8 mouse cellular contexts compared by ENCODE assay signal in the genomic region with DNA sequence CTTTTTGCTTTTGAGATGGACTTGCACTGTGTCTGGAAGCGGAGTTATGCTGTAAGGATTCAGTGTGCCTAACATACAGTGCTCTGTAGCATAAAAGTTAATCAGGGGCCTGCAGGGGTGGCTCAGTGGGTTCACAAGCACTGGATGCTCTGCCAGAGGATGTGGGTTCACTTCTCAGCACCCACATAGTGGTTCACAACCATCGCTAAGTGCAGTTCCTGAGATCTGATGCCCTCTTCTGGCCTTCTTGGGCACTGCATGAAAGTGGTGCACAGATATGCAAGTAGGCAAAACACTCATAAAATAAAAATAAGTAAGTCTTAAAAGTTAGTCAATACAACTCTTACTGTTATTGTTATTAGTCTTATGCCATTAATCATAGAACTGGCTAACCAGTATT. TPM values are rescaled to one million over a fixed set of nuclear protein-coding genes. Genes with fewer than 3 reads are reported as not detected.
DNase-seq lines count a peak whose midpoint lies in the region; ATAC-seq and TF ChIP-seq lines count a peak whose summit lies in the region.

No protein-coding gene starts in this region.

- no peak overlapping the region for H3K4me3 ChIP-seq in lung, adult 2 months (replicated peaks; ENCODE audit: extremely low read depth, low read depth, low read length)
- no peak overlapping the region for H3K4me3 ChIP-seq in bone marrow, adult 2 months (replicated peaks; ENCODE audit: control insufficient read depth, low read depth, low read length)
- H3K4me3 ChIP-seq in liver, embryonic 13.5 days (replicated peaks): no peak overlapping the region
- H3K4me3 ChIP-seq in stomach, postnatal 0 days (ENCODE audit: low read depth, low read length): no peak overlapping the region

- H3K4me2 ChIP-seq in liver, embryonic 13.5 days: no peak overlapping the region
- no peak overlapping the region for H3K4me2 ChIP-seq in stomach, postnatal 0 days (replicated peaks; ENCODE audit: low read depth)

- no peak for TF ChIP-seq EP300 in stomach, postnatal 0 days (optimal IDR thresholded peaks at IDR 0.05)

- H3K36me3 ChIP-seq in liver, embryonic 13.5 days: peaks cover 66% of the 10 kb centered on the region
- peaks cover 20% of the 10 kb centered on the region for H3K36me3 ChIP-seq in stomach, postnatal 0 days (ENCODE audit: control insufficient read depth, insufficient read depth, low read length)

- no peak for ATAC-seq in liver, embryonic 13.5 days (ENCODE audit: low read depth)
- no peak for ATAC-seq in stomach, postnatal 0 days (ENCODE audit: low FRiP score, low TSS enrichment)

- peak; percentile 27 to 57 for DNase-seq in cerebellum, postnatal 14 days
- no peak for DNase-seq in cerebellum, adult 11-12 months
- no peak for DNase-seq in lung, adult 2 months
- no peak for DNase-seq in lung, postnatal 25 days (ENCODE audit: low spot score)
- peak; percentile 31 for DNase-seq in liver, embryonic 13.5 days
- peak; percentile 34 for DNase-seq in stomach, postnatal 0 days (ENCODE audit: low spot score)
- DNase-seq in layer of hippocampus, adult 9-10 months (ENCODE audit: low spot score): no peak

- no peaks in the 10 kb centered on the region for H3K4me1 ChIP-seq in lung, adult 2 months (ENCODE audit: control insufficient read depth, insufficient read depth, low read length)
- H3K4me1 ChIP-seq in bone marrow, adult 2 months (ENCODE audit: control insufficient read depth, insufficient read depth, low read length): no peaks in the 10 kb centered on the region
- H3K4me1 ChIP-seq in liver, embryonic 13.5 days (replicated peaks): no peaks in the 10 kb centered on the region
- no peaks in the 10 kb centered on the region for H3K4me1 ChIP-seq in stomach, postnatal 0 days (replicated peaks; ENCODE audit: control insufficient read depth, insufficient read depth)

- peak; percentile 33; the same call in 1 of the 2 replicates for TF ChIP-seq CTCF in lung, adult 2 months (IDR thresholded peaks at IDR 0.05; ENCODE audit: insufficient read depth, low read length)
- peak; percentile 57 for TF ChIP-seq CTCF in bone marrow, adult 2 months (IDR thresholded peaks at IDR 0.05; ENCODE audit: control insufficient read depth, insufficient read depth, low read length)
- peak; percentile 66 for TF ChIP-seq CTCF in stomach, postnatal 0 days (IDR thresholded peaks at IDR 0.05; ENCODE audit: low read depth)

- 77% methylated on average over 2 of the region's 2 CpGs for WGBS in lung, adult 2 months
- 65% methylated on average over 2 of the region's 2 CpGs for WGBS in bone marrow, adult 2 months
- WGBS in liver, embryonic 13.5 days (ENCODE audit: insufficient replicate concordance): 71% methylated on average over 2 of the region's 2 CpGs
- WGBS in stomach, postnatal 0 days: 78% methylated on average over 2 of the region's 2 CpGs

- H3K27ac ChIP-seq in bone marrow, adult 2 months (ENCODE audit: control insufficient read depth, insufficient read depth, low read depth, low read length, poor library complexity): no peak overlapping the region
- H3K27ac ChIP-seq in liver, embryonic 13.5 days: no peak overlapping the region
- no peak overlapping the region for H3K27ac ChIP-seq in stomach, postnatal 0 days (replicated peaks)

- H3K27me3 ChIP-seq in liver, embryonic 13.5 days: no peaks in the 10 kb centered on the region
- no peaks in the 10 kb centered on the region for H3K27me3 ChIP-seq in stomach, postnatal 0 days (ENCODE audit: control insufficient read depth, insufficient read depth, low read length)

- H3K9me3 ChIP-seq in liver, embryonic 13.5 days (replicated peaks): no peaks in the 10 kb centered on the region
- H3K9me3 ChIP-seq in stomach, postnatal 0 days (ENCODE audit: control insufficient read depth, low read length): no peaks in the 10 kb centered on the region

- H3K9ac ChIP-seq in liver, embryonic 13.5 days: no peak overlapping the region
- no peak overlapping the region for H3K9ac ChIP-seq in stomach, postnatal 0 days (ENCODE audit: low read length)

- TF ChIP-seq POLR2A in lung, adult 2 months (IDR thresholded peaks at IDR 0.05; ENCODE audit: borderline replicate concordance, extremely low read depth, low read depth, low read length): no peak
- TF ChIP-seq POLR2A in bone marrow, adult 2 months (IDR thresholded peaks at IDR 0.05; ENCODE audit: borderline replicate concordance, control insufficient read depth, low read depth, low read length): no peak

RNA-seq across cellular contexts. Expression of gene 1110032A03Rik, which starts 6.8 kb away (rescaled TPM):
- polyA plus RNA-seq in lung, adult 2 months (2012; rRNA removed): 46.1 and 59.7 TPM in 2 replicates
- 24.7 and 32.8 TPM in 2 replicates for polyA plus RNA-seq in bone marrow, adult 2 months (2011; ENCODE audit: insufficient read depth, insufficient read length, low replicate concordance, missing spikeins)
- 13.4 and 14.6 TPM in 2 replicates for polyA plus RNA-seq in liver, embryonic 13.5 days (2015; fragmentation: Nextera tagmentation; extraction: Ambion mirVana)
- polyA plus RNA-seq in stomach, postnatal 0 days (2015; fragmentation: Nextera tagmentation; extraction: Ambion mirVana): 36.8 and 41.3 TPM in 2 replicates

RNA-seq across cellular contexts. Expression of gene Alg9, which starts 7.3 kb away (rescaled TPM):
- 17.1 and 20.1 TPM in 2 replicates for polyA plus RNA-seq in lung, adult 2 months (2012; rRNA removed)
- polyA plus RNA-seq in bone marrow, adult 2 months (2011; ENCODE audit: insufficient read depth, insufficient read length, low replicate concordance, missing spikeins): 9.7 and 10.2 TPM in 2 replicates
- 15.9 and 17.5 TPM in 2 replicates for polyA plus RNA-seq in liver, embryonic 13.5 days (2015; fragmentation: Nextera tagmentation; extraction: Ambion mirVana)
- polyA plus RNA-seq in stomach, postnatal 0 days (2015; fragmentation: Nextera tagmentation; extraction: Ambion mirVana): 19.7 and 19.8 TPM in 2 replicates

RNA-seq across cellular contexts. Expression of gene Fdxacb1, which starts 14.1 kb away (rescaled TPM):
- 3.8 and 5.0 TPM in 2 replicates for polyA plus RNA-seq in lung, adult 2 months (2012; rRNA removed)
- 5.5 and 5.7 TPM in 2 replicates for polyA plus RNA-seq in bone marrow, adult 2 months (2011; ENCODE audit: insufficient read depth, insufficient read length, low replicate concordance, missing spikeins)
- polyA plus RNA-seq in liver, embryonic 13.5 days (2015; fragmentation: Nextera tagmentation; extraction: Ambion mirVana): 11.8 and 13.2 TPM in 2 replicates
- polyA plus RNA-seq in stomach, postnatal 0 days (2015; fragmentation: Nextera tagmentation; extraction: Ambion mirVana): 7.2 and 8.3 TPM in 2 replicates

RNA-seq across cellular contexts. Expression of gene Hspb2, which starts 30.0 kb away (rescaled TPM):
- polyA plus RNA-seq in lung, adult 2 months (2012; rRNA removed): 65.3 and 88.6 TPM in 2 replicates
- not detected in 2 replicates for polyA plus RNA-seq in bone marrow, adult 2 months (2011; ENCODE audit: insufficient read depth, insufficient read length, low replicate concordance, missing spikeins)
- polyA plus RNA-seq in liver, embryonic 13.5 days (2015; fragmentation: Nextera tagmentation; extraction: Ambion mirVana): 1.4 TPM in 2 replicates
- polyA plus RNA-seq in stomach, postnatal 0 days (2015; fragmentation: Nextera tagmentation; extraction: Ambion mirVana): 21.6 and 23.4 TPM in 2 replicates

RNA-seq across cellular contexts. Expression of gene Cryab, which starts 31.0 kb away (rescaled TPM):
- polyA plus RNA-seq in lung, adult 2 months (2012; rRNA removed): 405 and 528 TPM in 2 replicates
- polyA plus RNA-seq in bone marrow, adult 2 months (2011; ENCODE audit: insufficient read depth, insufficient read length, low replicate concordance, missing spikeins): 6.9 and 10.5 TPM in 2 replicates
- 8.7 and 11.0 TPM in 2 replicates for polyA plus RNA-seq in liver, embryonic 13.5 days (2015; fragmentation: Nextera tagmentation; extraction: Ambion mirVana)
- polyA plus RNA-seq in stomach, postnatal 0 days (2015; fragmentation: Nextera tagmentation; extraction: Ambion mirVana): 147 and 174 TPM in 2 replicates

Comparison
In these comparisons a context has a peak if more than half of its experiments do, and no peak if none do; other contexts are left out.
1. DNase-seq: peak in cerebellum, postnatal 14 days (2 of 2), liver, embryonic 13.5 days (single experiment) and stomach, postnatal 0 days (single experiment); none in cerebellum, adult 11-12 months (single experiment), lung, adult 2 months (single experiment), lung, postnatal 25 days (single experiment) and layer of hippocampus, adult 9-10 months (single experiment).
2. Peak in every context shown above with its lines, with median percentiles within 50 percentile points of each other: CTCF ChIP-seq.